8 mouse cellular contexts compared by ENCODE assay signal in genomic region chr3:146498989-146499388, GRCm38 (mm10). TPM values are rescaled to one million over a fixed set of nuclear protein-coding genes. Genes with fewer than 3 reads are reported as not detected.
DNase-seq lines count a peak whose midpoint lies in the region; ATAC-seq and TF ChIP-seq lines count a peak whose summit lies in the region.

No protein-coding gene starts in this region.

- ATAC-seq in CD4-positive, CD25-positive, alpha-beta regulatory T cell, adult 4 months = peak; percentile 32
- ATAC-seq in forebrain, embryonic 11.5 days (replicated peaks; ENCODE audit: low FRiP score) = no peak
- ATAC-seq in liver, embryonic 13.5 days (ENCODE audit: low read depth) = no peak

- H3K27ac ChIP-seq in gastrocnemius, adult 2 months = peak overlapping the region; percentile 99
- peak overlapping the region; percentile 41; the same call in 1 of the 2 replicates for H3K27ac ChIP-seq in forebrain, embryonic 11.5 days (ENCODE audit: low read depth, low read length)
- H3K27ac ChIP-seq in liver, embryonic 13.5 days = peak overlapping the region; percentile 95

- intact Hi-C loops in gastrocnemius, adult 2 months (cut with DNase I) = loop anchor here (5.0 kb wide), 1 partner anchor 47 kb away; no protein-coding TSS in a partner anchor

- H3K4me1 ChIP-seq in forebrain, embryonic 11.5 days (replicated peaks; ENCODE audit: control insufficient read depth, insufficient read depth, low read length) = peaks cover 14% of the 10 kb centered on the region
- peaks cover 36% of the 10 kb centered on the region for H3K4me1 ChIP-seq in liver, embryonic 13.5 days (replicated peaks)

- H3K4me3 ChIP-seq in gastrocnemius, adult 2 months = peak overlapping the region; percentile 99
- H3K4me3 ChIP-seq in forebrain, embryonic 11.5 days (ENCODE audit: low read depth, low read length) = peak overlapping the region; percentile 82
- H3K4me3 ChIP-seq in liver, embryonic 13.5 days (replicated peaks) = peak overlapping the region; percentile 89

- peak overlapping the region; percentile 75 for H3K4me2 ChIP-seq in forebrain, embryonic 11.5 days (ENCODE audit: low read depth, low read length, severe bottlenecking)
- H3K4me2 ChIP-seq in liver, embryonic 13.5 days = peak overlapping the region; percentile 71

- H3K36me3 ChIP-seq in forebrain, embryonic 11.5 days (ENCODE audit: control insufficient read depth, insufficient read depth, low read length) = no peaks in the 10 kb centered on the region
- H3K36me3 ChIP-seq in liver, embryonic 13.5 days = peaks cover 11% of the 10 kb centered on the region

- 5% methylated on average over 13 of the region's 13 CpGs for WGBS in forebrain, embryonic 11.5 days
- WGBS in liver, embryonic 13.5 days (ENCODE audit: insufficient replicate concordance) = 2% methylated on average over 13 of the region's 13 CpGs

- H3K9me3 ChIP-seq in forebrain, embryonic 11.5 days (ENCODE audit: control insufficient read depth, low read length) = no peaks in the 10 kb centered on the region
- no peaks in the 10 kb centered on the region for H3K9me3 ChIP-seq in liver, embryonic 13.5 days (replicated peaks)

- peak overlapping the region; percentile 93 for H3K9ac ChIP-seq in forebrain, embryonic 11.5 days (ENCODE audit: low read length)
- peak overlapping the region; percentile 94 for H3K9ac ChIP-seq in liver, embryonic 13.5 days

- TF ChIP-seq CTCF in gastrocnemius, adult 2 months (IDR thresholded peaks at IDR 0.05) = no peak

- no peak for DNase-seq in gastrocnemius, adult 2 months
- DNase-seq in gastrocnemius, postnatal 25 days = no peak
- DNase-seq in forebrain, embryonic 11.5 days (ENCODE audit: low spot score) = no peak
- no peak for DNase-seq in liver, embryonic 13.5 days
- DNase-seq in urinary bladder, postnatal 36 days (ENCODE audit: low spot score in 2 of 2) = no peak
- DNase-seq in cerebellum, adult 9-11 months = no peak
- DNase-seq in thymus, postnatal 4 days = no peak

- no peaks in the 10 kb centered on the region for H3K27me3 ChIP-seq in forebrain, embryonic 11.5 days (ENCODE audit: control insufficient read depth, insufficient read depth, low read length)
- H3K27me3 ChIP-seq in liver, embryonic 13.5 days = no peaks in the 10 kb centered on the region

RNA-seq across cellular contexts. Expression of gene Spata1, which starts 0.6 kb away (rescaled TPM):
- total RNA-seq in gastrocnemius, adult 2 months (2021) = 1 to 10 TPM; 4.4 to 5.4 TPM
- total RNA-seq in gastrocnemius, postnatal 25 days (2021) = 1 to 10 TPM; 3.8 to 5.8 TPM
- 1 to 10 TPM; 7.8 to 8.7 TPM for polyA plus RNA-seq in CD4-positive, CD25-positive, alpha-beta regulatory T cell, adult 4 months (2017; shearing (Covaris generic))
- 5.9 and 7.5 TPM in 2 replicates for polyA plus RNA-seq in forebrain, embryonic 11.5 days (2014; fragmentation: Nextera tagmentation; extraction: Ambion mirVana)
- polyA plus RNA-seq in liver, embryonic 13.5 days (2015; fragmentation: Nextera tagmentation; extraction: Ambion mirVana) = 0.88 and 1.1 TPM in 2 replicates

RNA-seq across cellular contexts. Expression of gene Gng5, which starts 0.6 kb away (rescaled TPM):
- 100 to 1,000 TPM; 409 to 580 TPM for total RNA-seq in gastrocnemius, adult 2 months (2021)
- total RNA-seq in gastrocnemius, postnatal 25 days (2021) = 100 to 1,000 TPM; 371 to 383 TPM
- 100 to 1,000 TPM; 270 to 377 TPM for polyA plus RNA-seq in CD4-positive, CD25-positive, alpha-beta regulatory T cell, adult 4 months (2017; shearing (Covaris generic))
- 977 and 1,050 TPM in 2 replicates for polyA plus RNA-seq in forebrain, embryonic 11.5 days (2014; fragmentation: Nextera tagmentation; extraction: Ambion mirVana)
- polyA plus RNA-seq in liver, embryonic 13.5 days (2015; fragmentation: Nextera tagmentation; extraction: Ambion mirVana) = 639 and 648 TPM in 2 replicates

RNA-seq across cellular contexts. Expression of gene Rpf1, which starts 22.2 kb away (rescaled TPM):
- total RNA-seq in gastrocnemius, adult 2 months (2021) = 10 to 100 TPM; 12.3 to 12.8 TPM
- 10 to 100 TPM in 1 of 2 experiments, 1 to 10 TPM in 1; 9.8 to 12.2 TPM for total RNA-seq in gastrocnemius, postnatal 25 days (2021)
- polyA plus RNA-seq in CD4-positive, CD25-positive, alpha-beta regulatory T cell, adult 4 months (2017; shearing (Covaris generic)) = 10 to 100 TPM; 37.8 to 49.8 TPM
- 70.0 and 72.8 TPM in 2 replicates for polyA plus RNA-seq in forebrain, embryonic 11.5 days (2014; fragmentation: Nextera tagmentation; extraction: Ambion mirVana)
- polyA plus RNA-seq in liver, embryonic 13.5 days (2015; fragmentation: Nextera tagmentation; extraction: Ambion mirVana) = 41.5 and 52.6 TPM in 2 replicates

RNA-seq across cellular contexts. Expression of gene Ctbs, which starts 49.4 kb away (rescaled TPM):
- total RNA-seq in gastrocnemius, adult 2 months (2021) = 1 to 10 TPM; 4.1 to 4.5 TPM
- 1 to 10 TPM; 3.3 to 3.8 TPM for total RNA-seq in gastrocnemius, postnatal 25 days (2021)
- 1 to 10 TPM; 6.0 to 8.3 TPM for polyA plus RNA-seq in CD4-positive, CD25-positive, alpha-beta regulatory T cell, adult 4 months (2017; shearing (Covaris generic))
- 5.7 and 6.0 TPM in 2 replicates for polyA plus RNA-seq in forebrain, embryonic 11.5 days (2014; fragmentation: Nextera tagmentation; extraction: Ambion mirVana)
- polyA plus RNA-seq in liver, embryonic 13.5 days (2015; fragmentation: Nextera tagmentation; extraction: Ambion mirVana) = 4.8 and 4.9 TPM in 2 replicates

Comparison
In these comparisons a context has a peak if more than half of its experiments do, and no peak if none do; other contexts are left out.
1. H3K27ac ChIP-seq: peak in every context shown above with its lines; median percentile 99 in gastrocnemius, adult 2 months; 95 in liver, embryonic 13.5 days; 41 in forebrain, embryonic 11.5 days.